Mouse (Mus musculus): ENCODE results near the gene Lamc2. TPM values are rescaled to one million over a fixed set of nuclear protein-coding genes. Genes with fewer than 3 reads are reported as not detected.
A peak's percentile ranks its signal among the peaks of the same experiment; 100 is the strongest.

Lamc2 gene
- polyA plus RNA-seq, 1 experiment: 0.94 TPM

- Histone ChIP-seq H3K27me3 (ENCODE audit: control insufficient read depth, insufficient read depth, low read length) (no peaks in the 10 kb centered on the region), H3K36me3 (ENCODE audit: control insufficient read depth, insufficient read depth, low read length) (no peaks in the 10 kb centered on the region), H3K4me3 (ENCODE audit: control insufficient read depth, low read depth, low read length) (no peak overlapping the region), H3K27ac (ENCODE audit: control insufficient read depth, insufficient read depth, low read depth, low read length) (no peak overlapping the region), H3K4me1 (ENCODE audit: control insufficient read depth, insufficient read depth, low read length) (peaks cover 3% of the 10 kb centered on the region)
- TF ChIP-seq POLR2A (IDR thresholded peaks at IDR 0.05; ENCODE audit: control insufficient read depth, low read depth, low read length) (no peak), CTCF (IDR thresholded peaks at IDR 0.05; ENCODE audit: control insufficient read depth, insufficient read depth, insufficient replicate concordance, low read depth, low read length) (no peak)
These were observed 83.7 kb downstream of the Lamc2 start for GRCm38 (mm10) chr1:153102296-153103185.

GRCm38 (mm10) chr1:153101327-153101880 lies 84.8 kb downstream of the Lamc2 start:
- no peak overlapping the region for H3K27ac ChIP-seq (ENCODE audit: control insufficient read depth, insufficient read depth, low read depth, low read length)
- TF ChIP-seq POLR2A (IDR thresholded peaks at IDR 0.05; ENCODE audit: control insufficient read depth, low read depth, low read length): no peak
- peak; percentile 41; the same call in 1 of the 2 replicates for TF ChIP-seq CTCF (IDR thresholded peaks at IDR 0.05; ENCODE audit: control insufficient read depth, insufficient read depth, insufficient replicate concordance, low read depth, low read length)
- H3K4me3 ChIP-seq (ENCODE audit: control insufficient read depth, low read depth, low read length): peak overlapping the region; percentile 2

GRCm38 (mm10) chr1:153100912-153101311 lies 85.3 kb downstream of the Lamc2 start:
- H3K36me3 ChIP-seq (ENCODE audit: control insufficient read depth, insufficient read depth, low read length): no peaks in the 10 kb centered on the region
- TF ChIP-seq POLR2A (IDR thresholded peaks at IDR 0.05; ENCODE audit: control insufficient read depth, low read depth, low read length): no peak
- no peak for TF ChIP-seq CTCF (IDR thresholded peaks at IDR 0.05; ENCODE audit: control insufficient read depth, insufficient read depth, insufficient replicate concordance, low read depth, low read length)
- peaks cover 3% of the 10 kb centered on the region for H3K4me1 ChIP-seq (ENCODE audit: control insufficient read depth, insufficient read depth, low read length)
- H3K27me3 ChIP-seq (ENCODE audit: control insufficient read depth, insufficient read depth, low read length): no peaks in the 10 kb centered on the region
- no peak overlapping the region for H3K27ac ChIP-seq (ENCODE audit: control insufficient read depth, insufficient read depth, low read depth, low read length)
- H3K4me3 ChIP-seq (ENCODE audit: control insufficient read depth, low read depth, low read length): peak overlapping the region; percentile 2

More at GRCm38 (mm10) chr1:153101327-153101880, 84.8 kb downstream of the Lamc2 start:
- Histone ChIP-seq H3K4me1 (ENCODE audit: control insufficient read depth, insufficient read depth, low read length) (peaks cover 3% of the 10 kb centered on the region), H3K36me3 (ENCODE audit: control insufficient read depth, insufficient read depth, low read length) (no peaks in the 10 kb centered on the region), H3K27me3 (ENCODE audit: control insufficient read depth, insufficient read depth, low read length) (no peaks in the 10 kb centered on the region)

- Histone ChIP-seq H3K36me3 (ENCODE audit: control insufficient read depth, insufficient read depth, low read length) (no peaks in the 10 kb centered on the region), H3K4me1 (ENCODE audit: control insufficient read depth, insufficient read depth, low read length) (peaks cover 3% of the 10 kb centered on the region), H3K4me3 (ENCODE audit: control insufficient read depth, low read depth, low read length) (no peak overlapping the region), H3K27ac (ENCODE audit: control insufficient read depth, insufficient read depth, low read depth, low read length) (no peak overlapping the region), H3K27me3 (ENCODE audit: control insufficient read depth, insufficient read depth, low read length) (no peaks in the 10 kb centered on the region)
- TF ChIP-seq POLR2A (IDR thresholded peaks at IDR 0.05; ENCODE audit: control insufficient read depth, low read depth, low read length): no peak
- TF ChIP-seq CTCF (IDR thresholded peaks at IDR 0.05; ENCODE audit: control insufficient read depth, insufficient read depth, insufficient replicate concordance, low read depth, low read length): no peak
These were observed 87.7 kb downstream of the Lamc2 start for GRCm38 (mm10) chr1:153098586-153098985.

GRCm38 (mm10) chr1:153097017-153097675 lies 89.1 kb downstream of the Lamc2 start:
- Histone ChIP-seq H3K36me3 (ENCODE audit: control insufficient read depth, insufficient read depth, low read length) (no peaks in the 10 kb centered on the region), H3K4me1 (ENCODE audit: control insufficient read depth, insufficient read depth, low read length) (peaks cover 3% of the 10 kb centered on the region), H3K4me3 (ENCODE audit: control insufficient read depth, low read depth, low read length) (no peak overlapping the region), H3K27me3 (ENCODE audit: control insufficient read depth, insufficient read depth, low read length) (no peaks in the 10 kb centered on the region), H3K27ac (ENCODE audit: control insufficient read depth, insufficient read depth, low read depth, low read length) (no peak overlapping the region)
- TF ChIP-seq POLR2A (IDR thresholded peaks at IDR 0.05; ENCODE audit: control insufficient read depth, low read depth, low read length): no peak
- TF ChIP-seq CTCF (IDR thresholded peaks at IDR 0.05; ENCODE audit: control insufficient read depth, insufficient read depth, insufficient replicate concordance, low read depth, low read length): no peak

- Histone ChIP-seq H3K27me3 (ENCODE audit: control insufficient read depth, insufficient read depth, low read length) (no peaks in the 10 kb centered on the region), H3K4me3 (ENCODE audit: control insufficient read depth, low read depth, low read length) (no peak overlapping the region), H3K36me3 (ENCODE audit: control insufficient read depth, insufficient read depth, low read length) (no peaks in the 10 kb centered on the region), H3K4me1 (ENCODE audit: control insufficient read depth, insufficient read depth, low read length) (peaks cover 1% of the 10 kb centered on the region), H3K27ac (ENCODE audit: control insufficient read depth, insufficient read depth, low read depth, low read length) (no peak overlapping the region)
- TF ChIP-seq CTCF (IDR thresholded peaks at IDR 0.05; ENCODE audit: control insufficient read depth, insufficient read depth, insufficient replicate concordance, low read depth, low read length) (no peak), POLR2A (IDR thresholded peaks at IDR 0.05; ENCODE audit: control insufficient read depth, low read depth, low read length) (no peak)
These were observed 90.2 kb downstream of the Lamc2 start for GRCm38 (mm10) chr1:153095826-153096727.
